Mouse (Mus musculus): Measurements from ENCODE around the gene Lrrc28.

DNA sequence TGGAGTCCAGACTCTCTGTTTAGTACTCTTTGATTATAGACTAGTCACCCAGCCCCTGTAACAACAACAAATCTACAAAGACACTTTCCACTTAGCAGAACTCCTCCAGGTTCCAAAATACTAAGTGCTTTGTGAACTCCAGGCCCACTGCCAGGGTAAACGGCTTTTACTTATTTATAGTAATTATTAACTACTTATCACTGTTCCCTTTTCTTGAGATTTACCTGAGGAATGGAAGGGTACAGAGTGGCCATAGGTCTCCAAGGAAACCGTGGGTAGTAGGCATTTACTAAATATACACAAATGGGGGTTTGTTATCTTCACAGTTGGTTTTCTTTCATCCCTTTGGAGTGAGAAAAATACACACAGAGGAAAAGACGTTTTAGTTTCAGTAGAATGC is 43.2 kb upstream of the Lrrc28 start:
- TF ChIP-seq POLR2A (IDR thresholded peaks at IDR 0.05; ENCODE audit: low read depth, low read length) (no peak), CTCF (IDR thresholded peaks at IDR 0.05; ENCODE audit: extremely low read depth, insufficient read depth, insufficient read length, insufficient replicate concordance) (no peak)

Measured in spleen, adult 2 months (tissue).